Mouse (Mus musculus): ENCODE results near the gene Got1.

Got1 gene

GRCm38 (mm10) chr19:43524187-43525103 is at the start of gene Got1:
Gene Got1, minus strand, starts transcription at chr19:43524605.
- CTCF ChIA-PET, result no interaction called here

GRCm38 (mm10) chr19:43570831-43571790 is 46.7 kb upstream of the Got1 start:
- CTCF ChIA-PET, result interaction anchor here (0.6 to 1.5 kb wide), 5 partner anchors 12 to 76 kb away, joined by 3 to 11 read pairs (median 4); no protein-coding TSS in a partner anchor

- CTCF ChIA-PET, result no interaction called here
Measured at GRCm38 (mm10) chr19:43569133-43569532, 44.7 kb upstream of the Got1 start.

- CTCF ChIA-PET, result no interaction called here
Measured at GRCm38 (mm10) chr19:43568298-43568697, 43.9 kb upstream of the Got1 start.

- CTCF ChIA-PET, result no interaction called here
Measured at GRCm38 (mm10) chr19:43563166-43563565, 38.8 kb upstream of the Got1 start.

- CTCF ChIA-PET, result interaction anchor here (0.6 kb wide), 1 partner anchor 29 kb away, joined by 5 read pairs; no protein-coding TSS in a partner anchor
Measured at GRCm38 (mm10) chr19:43561841-43562240, 37.4 kb upstream of the Got1 start.

- CTCF ChIA-PET, result interaction anchor here (0.6 to 1.2 kb wide), 2 partner anchors 58 to 71 kb away, joined by 3 to 11 read pairs; no protein-coding TSS in a partner anchor
Measured at GRCm38 (mm10) chr19:43560244-43560643, 35.8 kb upstream of the Got1 start.

- CTCF ChIA-PET, result interaction anchor here (0.6 kb wide), 1 partner anchor 1900 kb away, joined by 5 read pairs; no protein-coding TSS in a partner anchor
Measured at GRCm38 (mm10) chr19:43551493-43551890, 27.1 kb upstream of the Got1 start.

GRCm38 (mm10) chr19:43550706-43551492 is 26.5 kb upstream of the Got1 start:
- CTCF ChIA-PET, result no interaction called here

- CTCF ChIA-PET, result no interaction called here
Measured at GRCm38 (mm10) chr19:43548060-43548459, 23.7 kb upstream of the Got1 start.

- CTCF ChIA-PET, result interaction anchor here (0.6 kb wide), 1 partner anchor 291 kb away, joined by 3 read pairs; no protein-coding TSS in a partner anchor
Measured at GRCm38 (mm10) chr19:43546337-43547117, 22.1 kb upstream of the Got1 start.

- CTCF ChIA-PET, result no interaction called here
Measured at GRCm38 (mm10) chr19:43535372-43535771, 11.0 kb upstream of the Got1 start.

- CTCF ChIA-PET, result no interaction called here
Measured at GRCm38 (mm10) chr19:43530921-43531320, 6.5 kb upstream of the Got1 start.

- CTCF ChIA-PET, result interaction anchor here (0.8 kb wide), 1 partner anchor 84 kb away, joined by 3 read pairs; no protein-coding TSS in a partner anchor
Measured at GRCm38 (mm10) chr19:43530197-43530770, 5.9 kb upstream of the Got1 start.

GRCm38 (mm10) chr19:43528056-43528587 is 3.7 kb upstream of the Got1 start:
- CTCF ChIA-PET, result interaction anchor here (0.6 kb wide), 1 partner anchor 33 kb away, joined by 4 read pairs; no protein-coding TSS in a partner anchor

- CTCF ChIA-PET, result interaction anchor here (0.6 kb wide), 1 partner anchor 128 kb away, joined by 3 read pairs; no protein-coding TSS in a partner anchor
Measured at GRCm38 (mm10) chr19:43527131-43527530, 2.7 kb upstream of the Got1 start.

GRCm38 (mm10) chr19:43526025-43526424 is 1.6 kb upstream of the Got1 start:
- CTCF ChIA-PET, result no interaction called here

GRCm38 (mm10) chr19:43525566-43525965 is 1.2 kb upstream of the Got1 start:
- CTCF ChIA-PET, result no interaction called here

- CTCF ChIA-PET, result no interaction called here
Measured at GRCm38 (mm10) chr19:43525104-43525482, 688 bp upstream of the Got1 start.

GRCm38 (mm10) chr19:43523551-43523950 is 854 bp downstream of the Got1 start:
- CTCF ChIA-PET, result no interaction called here
